Mouse (Mus musculus) retina, adult 2 months (tissue): ENCODE measurements around the gene Prkn.

Experiments
- DNase-seq: peaks from one replicate; pipeline ENCODE4 v3.0.0-alpha.2; 2012; ENCODE audit warnings: low read depth, low spot score

The Prkn gene

DNA sequence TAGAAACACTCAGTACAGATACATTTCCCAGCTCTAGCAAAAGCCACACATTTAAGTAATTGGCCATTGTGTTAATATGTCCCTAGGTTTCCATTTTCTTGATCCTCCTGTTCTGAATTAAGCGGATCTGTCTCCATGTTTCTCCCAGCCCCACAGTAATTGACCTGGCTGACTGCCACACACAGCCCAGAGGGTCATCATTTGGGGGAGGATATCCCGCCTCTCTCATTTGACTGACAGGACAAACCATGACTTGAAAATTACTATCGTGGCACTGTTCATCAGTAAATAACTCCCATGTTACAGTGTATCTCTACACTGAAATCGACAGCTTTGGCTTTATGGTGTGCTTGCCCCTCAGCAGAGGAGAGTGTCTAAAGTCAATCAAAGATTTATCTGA, 146.9 kb downstream of the Prkn start:
- DNase-seq, result no peak

DNA sequence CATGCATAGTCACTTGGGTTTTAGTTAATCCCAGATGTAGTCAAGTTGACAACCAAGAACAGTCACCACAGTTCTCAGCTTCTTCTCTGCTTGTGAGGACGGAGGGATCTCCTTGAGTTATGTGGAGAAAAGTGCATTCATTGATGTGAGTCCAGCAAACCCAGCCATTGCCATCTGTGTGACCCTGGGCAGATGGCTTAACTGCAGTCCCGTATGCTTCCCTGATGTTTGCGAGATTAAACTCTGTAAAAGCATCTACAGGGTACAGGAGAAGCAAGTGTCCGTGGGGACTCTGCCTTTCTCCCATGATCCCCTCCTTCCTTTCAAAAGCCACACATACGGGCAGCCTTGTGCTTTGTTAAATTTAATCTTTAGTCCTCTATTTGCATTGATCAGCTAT, 157.1 kb downstream of the Prkn start:
- DNase-seq, result no peak

- no peak for DNase-seq
Observed at GRCm38 (mm10) chr17:11023371-11023770, 183.2 kb downstream of the Prkn start.

DNA sequence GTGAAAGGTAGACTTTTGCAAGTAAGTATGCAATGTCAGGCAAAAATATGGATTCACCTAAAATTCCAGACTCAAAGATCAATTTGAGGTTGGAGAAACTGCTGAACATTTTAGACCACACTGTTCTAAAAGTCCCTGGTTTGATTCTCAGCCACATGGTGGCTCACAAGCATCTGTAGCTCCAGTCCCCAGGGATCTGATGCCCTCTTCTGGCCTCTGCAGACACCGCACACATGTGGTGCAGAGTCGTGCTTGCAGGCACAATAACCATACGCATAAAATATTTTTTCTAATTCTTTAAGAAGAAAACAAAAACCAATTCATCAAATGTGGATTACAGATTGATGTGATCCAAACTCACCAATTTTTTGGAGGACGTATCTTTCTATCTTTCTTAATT, 189.2 kb downstream of the Prkn start:
- DNase-seq, result no peak

GRCm38 (mm10) chr17:11030936-11031335, 190.8 kb downstream of the Prkn start:
- DNase-seq, result no peak

GRCm38 (mm10) chr17:11032366-11032765, 192.2 kb downstream of the Prkn start:
- DNase-seq, result no peak

- DNase-seq, result no peak
Observed at GRCm38 (mm10) chr17:11033594-11033993, 193.4 kb downstream of the Prkn start.

DNA sequence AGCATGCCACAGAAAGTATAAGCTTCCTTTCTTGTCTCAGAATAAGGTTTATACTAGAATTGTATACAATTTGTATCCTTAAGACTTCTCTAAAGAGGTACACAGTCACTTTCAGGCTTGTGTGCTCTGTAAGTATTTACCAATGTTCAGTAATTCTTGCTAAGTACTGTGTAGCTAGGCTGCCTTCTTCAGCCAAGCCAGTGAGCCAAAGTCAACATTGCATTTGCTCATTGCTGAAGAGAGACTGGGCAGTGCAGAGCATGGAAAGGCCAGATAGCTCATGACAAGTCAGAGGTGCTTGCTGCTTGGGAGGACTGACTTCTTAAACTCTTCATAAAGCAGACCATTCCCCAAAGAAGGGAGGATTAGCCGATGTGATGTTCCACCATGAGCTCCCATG, 198.1 kb downstream of the Prkn start:
- DNase-seq, result no peak

DNA sequence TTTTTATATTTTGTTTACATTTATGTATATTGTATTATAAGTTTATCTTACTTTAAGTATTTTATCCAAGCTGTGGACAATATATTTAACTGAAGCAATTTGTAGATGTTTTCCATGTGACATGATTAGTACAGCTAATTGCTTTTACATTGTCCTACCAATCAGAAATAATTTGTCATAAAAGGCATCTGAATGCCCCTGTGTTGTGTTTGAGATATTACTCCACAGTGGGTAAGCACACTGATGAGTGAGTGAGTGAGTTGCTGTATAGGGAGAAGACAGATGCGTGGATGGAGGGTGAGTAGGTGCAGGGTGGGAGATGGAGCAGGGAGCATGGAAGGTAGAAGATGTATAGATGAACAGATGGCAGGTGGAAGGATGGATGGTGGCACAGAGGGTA, 218.8 kb downstream of the Prkn start:
- no peak for DNase-seq

DNA sequence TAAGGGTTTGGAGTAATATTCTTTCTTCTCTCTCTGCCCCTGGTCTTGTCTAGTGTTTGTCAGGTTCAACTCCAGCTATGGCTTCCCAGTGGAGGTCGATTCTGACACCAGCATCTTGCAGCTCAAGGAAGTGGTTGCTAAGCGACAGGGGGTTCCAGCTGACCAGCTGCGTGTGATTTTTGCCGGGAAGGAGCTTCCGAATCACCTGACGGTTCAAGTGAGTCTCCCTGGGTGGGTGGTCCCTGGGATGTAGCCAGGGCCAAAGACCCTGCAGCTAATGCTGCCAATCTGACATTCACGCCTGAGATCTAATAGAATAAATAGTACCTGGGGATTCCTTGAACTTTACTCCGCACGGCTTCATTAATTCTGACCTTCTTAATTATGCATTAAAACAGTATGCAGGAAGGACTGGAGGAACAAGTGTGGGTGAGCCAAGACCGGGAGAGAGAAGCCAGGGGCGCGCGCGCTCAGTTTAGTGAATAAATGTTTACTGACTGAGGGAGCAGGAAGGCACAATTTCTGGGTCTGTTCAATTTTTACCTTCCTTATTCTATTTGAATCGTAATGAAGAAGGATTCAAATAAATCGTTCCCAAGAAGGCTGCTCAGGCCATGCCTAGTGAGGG, 227.0 kb downstream of the Prkn start:
- DNase-seq, result no peak

DNA sequence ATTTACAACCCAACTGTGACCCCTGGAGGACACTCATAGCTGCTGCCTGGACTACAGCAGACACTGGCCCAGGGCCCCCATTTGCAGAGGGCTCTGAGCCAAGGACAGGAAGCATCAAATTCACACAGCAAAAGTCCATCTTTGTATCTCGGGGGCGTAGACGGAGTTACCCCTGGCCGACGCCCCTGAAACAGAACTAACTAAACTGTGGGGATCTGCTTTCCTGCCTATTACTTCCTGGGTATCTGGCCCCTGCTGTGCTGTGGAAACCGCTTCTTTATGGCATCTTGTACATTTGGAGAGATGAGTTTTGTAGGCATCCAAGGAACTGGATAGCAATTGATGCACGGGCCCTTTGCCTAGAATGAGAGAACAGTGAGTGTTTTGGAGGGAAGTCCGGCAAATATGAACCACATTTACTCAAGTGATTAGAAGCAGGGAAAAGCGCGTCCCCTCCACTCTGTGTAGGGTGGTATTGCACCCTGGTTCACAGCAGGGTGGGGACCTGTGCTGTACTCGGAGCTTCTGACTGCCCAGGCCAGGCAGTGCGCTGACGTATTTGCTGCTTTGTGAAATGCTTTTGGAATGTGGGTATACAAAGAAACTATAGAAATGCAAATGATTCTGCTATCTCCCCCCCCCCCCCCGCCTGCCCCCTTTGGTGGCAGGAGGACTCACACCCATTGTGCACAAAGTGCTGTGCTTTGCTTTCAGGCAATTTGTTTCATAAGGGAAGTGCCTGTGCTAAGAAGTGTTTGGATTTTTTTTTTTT, 227.7 kb downstream of the Prkn start:
- no peak for DNase-seq

GRCm38 (mm10) chr17:11070996-11071395, 230.8 kb downstream of the Prkn start:
- DNase-seq, result no peak

- no peak for DNase-seq
Observed at GRCm38 (mm10) chr17:11076319-11076903, 236.2 kb downstream of the Prkn start.

DNA sequence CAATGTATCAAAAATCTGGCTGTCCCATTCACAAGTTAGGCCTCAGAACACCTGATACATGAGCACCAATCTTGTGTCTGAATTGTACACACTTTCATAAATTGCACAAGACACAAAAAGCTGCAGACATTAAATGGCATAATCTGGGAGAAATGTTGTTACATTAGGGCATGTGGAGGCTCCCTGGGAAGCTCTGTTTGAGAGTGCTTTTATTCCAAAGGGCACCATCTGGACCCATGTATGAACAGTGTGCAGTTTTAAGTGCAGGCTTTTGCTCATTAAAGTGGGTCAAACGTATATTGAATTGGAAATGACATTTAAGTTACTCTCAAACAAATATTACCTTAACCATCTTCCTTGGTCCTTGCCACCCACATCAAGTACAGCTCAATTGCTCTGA, 246.3 kb downstream of the Prkn start:
- no peak for DNase-seq

DNA sequence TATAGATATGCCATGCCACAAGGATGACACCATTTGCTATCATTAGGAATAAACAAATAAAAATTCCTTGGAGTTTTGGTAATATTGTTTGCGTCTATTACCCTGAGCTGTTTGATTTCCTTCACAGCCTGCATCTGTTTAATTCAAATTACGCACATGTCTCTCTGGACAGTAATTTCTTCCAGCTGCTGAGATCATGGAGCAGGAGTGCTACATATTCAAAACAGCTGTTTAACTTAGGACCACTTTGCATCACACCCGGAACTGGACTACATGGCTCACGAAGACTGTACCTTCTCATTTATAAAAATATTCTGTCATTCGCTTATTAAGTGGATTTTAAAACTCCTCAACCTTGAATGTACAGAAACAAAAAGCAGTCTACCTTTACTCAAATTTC, 246.9 kb downstream of the Prkn start:
- DNase-seq, result no peak

DNA sequence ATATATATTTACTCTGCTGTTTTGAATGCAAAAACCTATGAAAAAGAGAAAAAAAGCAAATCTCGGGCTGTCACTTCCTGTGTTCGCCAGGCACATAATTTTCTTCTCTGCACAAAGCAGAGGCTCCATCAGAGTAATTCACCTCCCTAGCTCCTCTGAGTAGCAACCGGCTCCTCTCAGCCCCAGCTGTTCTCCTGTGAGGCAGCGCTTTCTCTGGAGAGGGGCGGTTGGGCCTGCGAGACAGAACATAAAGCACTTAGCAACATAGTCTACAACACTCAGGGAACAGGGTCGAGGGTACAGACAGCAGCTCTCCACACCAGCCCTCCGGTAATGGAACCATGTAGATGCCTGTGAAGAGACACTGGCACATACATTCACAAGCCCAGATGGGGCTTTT, 247.6 kb downstream of the Prkn start:
- DNase-seq, result no peak

GRCm38 (mm10) chr17:11089361-11089760, 249.2 kb downstream of the Prkn start:
- DNase-seq, result no peak

GRCm38 (mm10) chr17:11092900-11093299, 252.7 kb downstream of the Prkn start:
- DNase-seq, result no peak

DNA sequence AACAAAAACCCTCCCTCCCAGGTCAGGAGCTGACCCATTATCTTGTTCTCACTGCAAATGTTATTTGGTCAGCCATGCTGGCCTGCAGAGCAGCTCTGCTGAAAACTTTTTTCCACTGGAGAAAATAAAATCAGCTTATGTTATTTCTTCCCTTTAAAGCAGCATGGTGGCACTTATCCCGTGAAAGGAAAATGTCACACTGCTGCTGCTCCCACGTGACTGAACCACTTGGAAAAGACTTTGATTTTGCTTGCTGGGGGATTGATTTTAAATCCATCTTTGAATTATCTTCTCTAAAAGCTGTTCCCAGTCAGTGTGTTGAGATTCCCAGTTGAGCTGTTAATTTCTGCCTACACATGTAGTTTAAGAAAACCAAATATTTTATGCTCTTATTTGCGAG, 253.1 kb downstream of the Prkn start:
- no peak for DNase-seq

DNA sequence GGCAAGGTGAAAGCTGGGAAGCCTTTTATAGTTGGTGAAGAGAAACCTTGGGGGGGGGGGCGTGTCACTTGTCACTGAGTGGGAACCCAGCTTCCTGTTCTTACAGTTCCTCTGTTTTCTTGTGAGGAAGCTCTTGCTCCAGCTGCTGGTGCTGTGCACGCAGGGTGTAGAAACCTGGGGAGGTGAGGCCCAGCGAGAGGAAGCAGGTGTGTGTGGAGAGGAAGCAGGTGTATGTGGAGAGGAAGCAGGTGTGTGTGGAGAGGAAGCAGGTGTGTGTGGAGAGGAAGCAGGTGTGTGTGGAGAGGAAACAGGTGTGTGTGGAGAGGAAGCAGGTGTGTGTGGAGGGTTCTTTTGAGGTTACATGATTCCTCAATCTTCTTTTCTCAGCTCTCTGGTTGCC, 266.8 kb downstream of the Prkn start:
- no peak for DNase-seq

GRCm38 (mm10) chr17:11107916-11108315, 267.7 kb downstream of the Prkn start:
- no peak for DNase-seq

- DNase-seq, result no peak
Observed at GRCm38 (mm10) chr17:11117508-11117907, 277.3 kb downstream of the Prkn start.

DNA sequence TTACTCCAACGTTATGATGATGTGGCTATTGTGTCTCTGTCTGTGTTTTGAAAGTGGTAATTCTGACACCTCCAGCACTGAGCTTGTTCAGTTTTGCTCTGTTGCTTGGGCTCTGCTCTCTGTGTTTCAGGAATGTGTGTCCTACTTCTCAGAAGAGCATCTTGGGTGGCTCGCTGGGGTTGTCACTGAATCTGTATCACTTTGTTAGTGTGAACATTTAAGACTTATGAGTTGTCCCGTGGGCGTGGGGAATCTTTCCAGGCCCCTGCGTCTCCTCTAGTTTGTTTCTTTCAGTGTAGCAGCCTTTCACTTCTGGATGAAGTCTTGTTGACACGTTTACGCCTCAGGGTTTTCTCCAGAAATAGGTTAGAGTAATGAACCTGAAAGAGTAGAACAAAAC, 283.9 kb downstream of the Prkn start:
- no peak for DNase-seq
